Mouse (Mus musculus) layer of hippocampus, adult 9-11 months (tissue): ENCODE measurements around the gene Ntm.

Experiments
- DNase-seq: peaks from one replicate; pipeline ENCODE4 v3.0.0; 2022

The Ntm gene

GRCm38 (mm10) chr9:29444001-29444400, 518.9 kb downstream of the Ntm start:
- no peak for DNase-seq

DNA sequence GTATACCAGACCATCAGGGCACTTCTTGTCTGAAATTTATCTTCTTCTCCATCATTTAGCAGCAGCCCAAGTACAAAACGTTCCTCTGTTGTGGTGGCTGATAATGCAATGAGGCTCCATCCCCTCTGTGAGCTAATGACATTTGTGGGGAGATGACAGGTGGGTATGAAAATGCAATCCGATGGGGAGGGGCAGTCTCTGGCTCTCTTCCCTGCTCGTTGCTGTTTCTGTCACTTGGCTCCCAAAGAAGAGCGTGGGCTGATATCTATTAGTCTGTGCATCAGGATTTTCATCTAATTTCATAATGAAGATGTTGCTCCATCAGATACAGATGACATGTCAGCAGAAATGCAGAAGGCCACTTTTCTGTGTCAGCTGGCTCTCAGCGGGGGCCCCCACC, 523.5 kb downstream of the Ntm start:
- peak; percentile 47 for DNase-seq

- no peak for DNase-seq
These were observed 528.3 kb downstream of the Ntm start for GRCm38 (mm10) chr9:29434611-29435010.

DNA sequence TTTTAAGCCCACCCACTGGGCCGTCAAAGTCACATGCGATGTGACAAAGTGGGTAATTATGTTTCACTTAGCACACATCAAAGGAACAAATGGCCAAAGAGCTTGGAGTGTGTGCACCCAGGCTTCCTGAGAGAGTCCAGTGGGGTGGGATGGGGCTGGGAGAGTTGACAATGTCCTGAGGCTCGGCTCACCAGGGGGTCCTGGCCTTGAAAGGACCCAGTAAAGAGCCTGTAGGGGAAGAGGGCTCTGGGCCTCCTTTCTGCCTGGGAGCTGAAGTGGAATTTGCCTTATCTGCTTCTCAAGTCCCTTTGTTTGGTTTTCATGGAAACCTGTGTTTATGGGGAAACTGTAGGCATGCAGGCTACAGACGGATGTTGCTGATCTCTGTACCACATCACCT, 529.0 kb downstream of the Ntm start:
- no peak for DNase-seq

- DNase-seq = no peak
These were observed 529.8 kb downstream of the Ntm start for GRCm38 (mm10) chr9:29433156-29433555.

GRCm38 (mm10) chr9:29431590-29431989, 531.4 kb downstream of the Ntm start:
- DNase-seq = no peak

DNA sequence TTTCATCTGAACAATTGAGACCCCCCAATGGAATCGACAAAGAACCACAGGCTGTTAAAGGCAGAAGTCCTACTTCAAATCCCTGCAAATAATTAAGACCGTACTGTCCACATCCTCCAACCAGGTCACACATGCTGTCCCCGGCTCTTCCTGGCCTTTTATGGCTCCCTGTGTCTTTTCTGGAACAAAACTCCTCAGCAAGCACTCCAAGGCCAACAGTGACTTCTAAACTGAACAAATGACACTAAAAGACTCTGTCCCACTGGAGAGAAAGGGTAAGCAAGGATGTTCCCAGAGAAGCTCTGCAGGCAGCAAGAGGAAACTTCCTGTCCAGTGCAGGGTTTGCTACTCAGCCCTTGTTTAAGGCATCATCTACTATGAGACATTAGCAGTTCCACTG, 532.8 kb downstream of the Ntm start:
- no peak for DNase-seq

- no peak for DNase-seq
These were observed 534.6 kb downstream of the Ntm start for GRCm38 (mm10) chr9:29428322-29428721.

GRCm38 (mm10) chr9:29426261-29426660, 536.7 kb downstream of the Ntm start:
- no peak for DNase-seq

- no peak for DNase-seq
These were observed 547.4 kb downstream of the Ntm start for GRCm38 (mm10) chr9:29415578-29415977.

- DNase-seq = no peak
These were observed 549.8 kb downstream of the Ntm start for GRCm38 (mm10) chr9:29413126-29413525.

DNA sequence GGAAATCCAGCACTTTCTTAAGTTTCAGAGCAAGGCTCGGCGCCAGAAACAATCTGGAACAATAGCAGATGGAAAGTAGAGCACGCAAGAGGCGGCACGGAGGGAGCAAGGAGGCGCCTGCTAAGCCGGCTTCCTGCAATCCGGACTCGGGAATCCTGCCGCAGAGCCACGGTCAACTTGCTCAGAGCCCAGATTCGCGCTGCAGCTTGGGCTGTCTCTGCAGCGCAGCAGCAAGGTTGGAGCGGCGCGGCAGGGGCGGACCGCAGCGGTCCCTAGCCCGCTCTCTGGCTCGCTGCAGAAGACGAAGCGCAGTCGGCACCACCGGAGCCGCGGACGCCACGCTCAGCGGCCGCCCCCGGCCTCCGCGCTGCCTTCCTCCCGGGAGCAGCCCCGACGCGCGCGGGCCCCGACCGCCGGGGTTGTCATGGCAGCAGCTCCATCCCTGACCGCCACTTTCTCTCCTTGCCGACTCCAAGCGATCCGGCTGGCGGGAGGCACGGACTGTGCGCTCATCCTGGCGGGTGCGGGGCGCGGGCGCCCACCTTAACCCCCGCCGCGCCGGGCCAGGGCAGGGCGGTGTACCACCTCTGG, 550.7 kb downstream of the Ntm start:
- DNase-seq = peak; percentile 36

DNA sequence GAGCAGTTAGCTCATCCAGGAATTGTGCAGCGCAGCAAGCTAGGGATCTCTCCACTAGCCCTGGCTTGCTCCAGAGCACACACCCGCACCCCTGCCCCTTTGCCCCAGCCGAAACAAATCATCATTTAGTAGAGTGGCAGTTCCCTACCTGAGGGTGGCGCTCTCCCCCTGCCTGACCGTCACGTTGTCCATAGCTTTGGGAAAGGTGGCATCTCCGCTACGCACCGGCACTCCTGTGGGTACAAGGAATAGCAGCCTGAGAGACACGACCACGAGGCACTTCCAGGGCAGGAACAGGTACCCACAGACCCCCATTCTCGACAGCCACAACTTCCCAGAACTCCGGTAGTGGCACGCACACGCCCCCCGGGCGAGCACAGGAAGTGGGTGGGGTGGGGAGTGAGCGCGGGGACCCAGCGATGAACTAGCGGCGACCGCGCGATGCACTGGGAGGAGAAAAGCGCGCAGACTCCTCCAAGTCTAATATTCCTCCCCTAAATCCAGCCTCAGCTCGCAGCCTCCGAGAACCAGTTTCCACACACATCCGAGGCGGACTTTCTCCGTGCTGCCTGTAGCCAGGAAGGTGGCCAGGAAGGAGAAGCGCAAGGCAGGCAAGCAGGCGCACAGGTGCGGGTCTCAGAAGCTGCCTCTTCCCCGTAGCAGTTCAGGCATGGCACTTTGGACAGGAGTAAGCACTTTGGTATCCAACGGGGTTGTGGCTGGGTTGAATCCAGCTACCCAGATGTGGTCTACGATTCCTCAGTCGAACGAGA, 551.3 kb downstream of the Ntm start:
- peak; percentile 28 for DNase-seq

DNA sequence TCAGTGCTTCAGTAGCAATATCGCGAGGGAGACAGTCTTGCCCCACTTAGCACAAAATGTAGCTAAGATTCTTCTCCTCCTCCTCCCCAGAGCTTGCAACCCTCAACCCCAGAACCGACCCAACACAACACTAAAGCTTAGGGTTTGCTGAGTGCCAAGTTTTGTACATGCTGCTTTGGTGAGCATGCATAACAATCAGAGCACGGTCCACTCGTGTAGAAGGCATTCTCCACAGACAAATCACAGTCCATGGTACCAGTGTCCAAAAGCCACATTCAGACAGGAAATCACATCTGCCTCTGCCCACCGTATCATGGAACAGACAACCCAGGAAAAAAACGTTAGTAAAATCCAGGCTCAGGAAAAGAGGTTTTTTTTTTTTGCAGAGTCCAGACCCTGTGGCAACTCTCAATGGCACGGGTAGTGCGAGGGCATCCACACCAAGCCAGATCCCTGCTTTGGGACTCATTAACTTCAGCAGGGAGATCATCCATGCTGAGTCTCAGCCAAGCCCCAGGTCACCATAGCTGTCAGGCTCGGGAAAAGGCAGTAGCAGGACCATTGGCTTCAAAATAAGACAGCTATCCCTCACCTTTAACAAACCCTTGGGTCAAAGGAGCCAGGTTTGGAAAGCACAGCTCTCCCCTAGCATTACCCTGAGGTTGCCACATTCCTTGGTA, 552.1 kb downstream of the Ntm start:
- DNase-seq = no peak

- no peak for DNase-seq
These were observed 552.7 kb downstream of the Ntm start for GRCm38 (mm10) chr9:29410284-29410683.

GRCm38 (mm10) chr9:29409216-29409907, 553.6 kb downstream of the Ntm start:
- no peak for DNase-seq

DNA sequence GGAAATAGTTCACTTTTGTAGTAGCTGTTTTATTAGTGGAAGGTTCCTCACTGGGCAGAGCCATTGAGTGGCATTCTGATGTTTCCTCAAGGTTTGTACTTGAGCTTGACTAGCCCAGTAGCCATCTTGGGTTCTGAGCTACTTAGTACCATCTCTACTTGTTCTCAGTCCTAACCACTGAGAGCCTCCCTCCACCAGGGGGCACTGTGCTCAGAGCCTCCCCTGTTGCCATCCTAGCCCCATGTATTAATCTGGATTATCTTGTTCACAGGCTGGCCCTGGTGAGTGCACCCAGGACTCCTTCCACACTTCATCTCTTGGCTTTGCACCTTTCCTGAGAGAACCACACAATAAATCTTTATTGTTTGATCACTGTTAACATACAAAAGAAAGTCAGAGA, 555.0 kb downstream of the Ntm start:
- no peak for DNase-seq

GRCm38 (mm10) chr9:29406973-29407372, 556.0 kb downstream of the Ntm start:
- peak; percentile 38 for DNase-seq

GRCm38 (mm10) chr9:29406046-29406445, 556.9 kb downstream of the Ntm start:
- DNase-seq = no peak

DNA sequence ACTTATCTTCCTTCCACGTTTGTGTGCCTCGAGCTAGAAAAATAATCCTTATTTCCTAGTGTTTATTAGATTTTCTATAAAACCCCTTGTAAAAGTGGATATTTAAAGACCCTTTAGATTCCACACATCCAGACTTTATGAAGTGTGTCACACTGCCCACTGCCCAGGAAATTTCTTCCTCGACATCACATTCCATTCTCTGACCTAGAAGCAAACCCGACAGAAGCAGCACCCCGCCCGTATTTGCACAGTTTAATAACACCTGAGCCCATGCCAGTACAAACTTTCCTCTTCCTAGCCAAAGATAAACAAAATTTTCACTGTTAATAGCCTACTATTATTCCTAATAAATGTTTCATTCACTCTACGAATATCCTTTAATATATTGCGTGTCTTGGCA, 562.8 kb downstream of the Ntm start:
- DNase-seq = no peak

DNA sequence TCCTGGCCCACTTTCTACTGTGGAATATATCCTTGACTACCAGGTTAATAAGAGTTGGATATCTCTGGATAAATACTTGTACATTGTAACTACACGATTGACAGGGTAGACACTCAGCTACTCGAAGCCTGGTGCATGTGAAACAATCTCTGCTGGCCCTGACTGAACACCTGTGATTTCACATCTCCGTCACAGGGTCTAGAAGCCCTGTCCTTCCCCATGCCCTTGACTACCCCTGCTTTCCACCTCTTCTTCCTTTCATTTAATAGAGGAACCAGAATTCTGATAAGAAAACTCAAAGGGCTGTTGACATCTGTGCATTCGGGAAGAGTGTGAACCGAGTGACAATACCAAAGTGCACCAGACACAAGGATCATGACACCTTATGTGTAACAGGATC, 566.8 kb downstream of the Ntm start:
- no peak for DNase-seq

- no peak for DNase-seq
These were observed 569.8 kb downstream of the Ntm start for GRCm38 (mm10) chr9:29393136-29393535.

DNA sequence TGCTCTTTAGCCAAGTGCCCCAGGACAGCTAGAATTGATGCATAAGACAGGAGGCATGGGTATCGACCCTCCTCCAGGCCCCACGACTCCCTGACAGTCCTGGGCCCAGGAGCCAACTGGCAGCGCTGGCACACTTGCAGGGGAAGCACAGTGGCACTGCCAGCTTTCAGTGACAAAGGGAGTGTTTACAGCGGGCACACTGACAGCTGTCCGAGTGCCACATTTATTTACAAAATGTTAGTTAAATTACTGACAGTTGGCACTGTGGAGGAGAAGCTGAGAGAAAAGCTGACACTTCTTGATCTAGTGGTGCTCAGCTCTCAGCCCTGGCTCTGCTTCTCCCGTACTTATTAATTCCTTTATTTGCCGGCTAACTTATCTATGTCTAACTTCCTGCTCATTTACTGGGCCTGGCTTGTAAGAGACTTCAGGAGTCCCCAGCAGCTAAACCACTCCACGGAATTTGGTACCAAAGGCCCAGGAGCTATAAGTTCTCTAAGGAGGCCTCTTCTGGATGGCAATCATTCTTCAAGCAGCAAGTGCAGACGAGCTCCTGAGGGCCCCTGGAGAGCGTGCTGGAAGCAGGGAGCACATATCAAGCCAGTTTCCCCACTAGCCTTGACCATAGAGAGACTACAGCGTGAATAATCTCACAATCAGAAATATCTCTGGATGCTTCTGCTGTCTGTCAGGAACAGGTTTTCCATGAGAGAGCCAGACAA, 572.0 kb downstream of the Ntm start:
- peak; percentile 48 for DNase-seq
